Mouse (Mus musculus): ENCODE results near the gene Clec2e.

Clec2e gene

GRCm38 (mm10) chr6:129056237-129056636 is 44.5 kb downstream of the Clec2e start:
- DNase-seq: no peak

- DNase-seq: no peak
Observed at GRCm38 (mm10) chr6:129051731-129052130, 49.0 kb downstream of the Clec2e start.

- no peak for DNase-seq
Observed at GRCm38 (mm10) chr6:129051086-129051485, 49.6 kb downstream of the Clec2e start.

- no peak for DNase-seq
Observed at GRCm38 (mm10) chr6:129049596-129050251, 51.0 kb downstream of the Clec2e start.

- DNase-seq: peak; percentile 65 to 78
Observed at GRCm38 (mm10) chr6:129048857-129049473, 51.7 kb downstream of the Clec2e start.

- no peak for DNase-seq
Observed at GRCm38 (mm10) chr6:129048381-129048780, 52.3 kb downstream of the Clec2e start.

- no peak for DNase-seq
Observed at GRCm38 (mm10) chr6:129045601-129046000, 55.1 kb downstream of the Clec2e start, which contains the start of gene Klrb1f. Gene Klrb1f (plus strand): TSS chr6:129045901.

GRCm38 (mm10) chr6:129042470-129042869 is 58.2 kb downstream of the Clec2e start:
- DNase-seq: no peak

Measured in kidney, postnatal 36 days (tissue).